Mouse (Mus musculus): ENCODE results near the gene Tln2. TPM values are rescaled to one million over a fixed set of nuclear protein-coding genes. Genes with fewer than 3 reads are reported as not detected.
A peak's percentile ranks its signal among the peaks of the same experiment; 100 is the strongest.

Tln2 gene
- polyA plus RNA-seq, 1 experiment from 2014 or later, result 47.7 TPM

GRCm38 (mm10) chr9:67584871-67585270, 25.4 kb upstream of the Tln2 start:
- Histone ChIP-seq H3K4me1 (no peaks in the 10 kb centered on the region), H3K27ac (replicated peaks) (no peak overlapping the region), H3K9ac (replicated peaks) (no peak overlapping the region), H3K27me3 (replicated peaks) (no peaks in the 10 kb centered on the region), H3K36me3 (no peaks in the 10 kb centered on the region), H3K4me3 (replicated peaks) (no peak overlapping the region), H3K9me3 (replicated peaks) (no peaks in the 10 kb centered on the region), H3K4me2 (no peak overlapping the region)
- 89% methylated on average over 10 of the region's 10 CpGs for WGBS
- no peak for ATAC-seq (ENCODE audit: low FRiP score)

- no peaks in the 10 kb centered on the region for H3K27me3 ChIP-seq (replicated peaks)
- 76% methylated on average over 10 of the region's 10 CpGs for WGBS
- no peak overlapping the region for H3K4me3 ChIP-seq (replicated peaks)
- no peaks in the 10 kb centered on the region for H3K9me3 ChIP-seq (replicated peaks)
- no peaks in the 10 kb centered on the region for H3K36me3 ChIP-seq
- no peak overlapping the region for H3K4me2 ChIP-seq
- no peak overlapping the region for H3K9ac ChIP-seq (replicated peaks)
- ATAC-seq (ENCODE audit: low FRiP score), result no peak
- no peaks in the 10 kb centered on the region for H3K4me1 ChIP-seq
- H3K27ac ChIP-seq (replicated peaks), result no peak overlapping the region
Measured at GRCm38 (mm10) chr9:67581581-67582280, 22.2 kb upstream of the Tln2 start.

- WGBS, result 76% methylated on average over 1 of the region's 1 CpGs
- H3K4me2 ChIP-seq, result no peak overlapping the region
- peaks cover 6% of the 10 kb centered on the region for H3K4me1 ChIP-seq
- H3K27ac ChIP-seq (replicated peaks), result 0 out of 2 replicates have a peak overlapping the region, but pooled peaks have one; percentile 13
- H3K27me3 ChIP-seq (replicated peaks), result no peaks in the 10 kb centered on the region
- H3K4me3 ChIP-seq (replicated peaks), result no peak overlapping the region
- no peak overlapping the region for H3K9ac ChIP-seq (replicated peaks)
- no peaks in the 10 kb centered on the region for H3K9me3 ChIP-seq (replicated peaks)
- ATAC-seq (ENCODE audit: low FRiP score), result no peak
- H3K36me3 ChIP-seq, result no peaks in the 10 kb centered on the region
Measured at GRCm38 (mm10) chr9:67579541-67579940, 20.0 kb upstream of the Tln2 start.

- Histone ChIP-seq H3K4me3 (replicated peaks) (no peak overlapping the region), H3K4me1 (peaks cover 32% of the 10 kb centered on the region), H3K4me2 (no peak overlapping the region), H3K27ac (replicated peaks) (no peak overlapping the region), H3K27me3 (replicated peaks) (no peaks in the 10 kb centered on the region), H3K9me3 (replicated peaks) (no peaks in the 10 kb centered on the region), H3K36me3 (no peaks in the 10 kb centered on the region), H3K9ac (replicated peaks) (no peak overlapping the region)
- no peak for ATAC-seq (ENCODE audit: low FRiP score)
- 73% methylated on average over 7 of the region's 7 CpGs for whole genome bisulfite sequencing
Measured at GRCm38 (mm10) chr9:67574721-67575248, 15.3 kb upstream of the Tln2 start.

GRCm38 (mm10) chr9:67573683-67573979, 14.1 kb upstream of the Tln2 start:
- WGBS, result 31% methylated on average over 3 of the region's 3 CpGs
- no peaks in the 10 kb centered on the region for H3K36me3 ChIP-seq
- no peaks in the 10 kb centered on the region for H3K9me3 ChIP-seq (replicated peaks)
- H3K4me2 ChIP-seq, result no peak overlapping the region
- ATAC-seq (ENCODE audit: low FRiP score), result peak; percentile 35; the same call in 1 of the 2 replicates
- H3K4me1 ChIP-seq, result peaks cover 32% of the 10 kb centered on the region
- H3K9ac ChIP-seq (replicated peaks), result no peak overlapping the region
- peak overlapping the region; percentile 62 for H3K27ac ChIP-seq (replicated peaks)
- H3K27me3 ChIP-seq (replicated peaks), result no peaks in the 10 kb centered on the region
- H3K4me3 ChIP-seq (replicated peaks), result no peak overlapping the region

- Histone ChIP-seq H3K4me3 (replicated peaks) (no peak overlapping the region), H3K4me1 (peaks cover 32% of the 10 kb centered on the region), H3K36me3 (no peaks in the 10 kb centered on the region), H3K9me3 (replicated peaks) (no peaks in the 10 kb centered on the region), H3K9ac (replicated peaks) (no peak overlapping the region), H3K4me2 (peak overlapping the region; percentile 19; the same call in 1 of the 2 replicates), H3K27me3 (replicated peaks) (no peaks in the 10 kb centered on the region), H3K27ac (replicated peaks) (peak overlapping the region; percentile 62)
- 24% methylated on average over 10 of the region's 10 CpGs for WGBS
- peak; percentile 38; the same call in 1 of the 2 replicates for ATAC-seq (ENCODE audit: low FRiP score)
Measured at GRCm38 (mm10) chr9:67572790-67573682, 13.5 kb upstream of the Tln2 start.

- 74% methylated on average over 6 of the region's 6 CpGs for WGBS
- no peak for ATAC-seq (ENCODE audit: low FRiP score)
Measured at GRCm38 (mm10) chr9:67565801-67566258, 6.3 kb upstream of the Tln2 start.

GRCm38 (mm10) chr9:67549811-67550501, 9.5 kb downstream of the Tln2 start:
- Histone ChIP-seq H3K27ac (replicated peaks) (peak overlapping the region; percentile 66), H3K4me1 (peaks cover 12% of the 10 kb centered on the region), H3K36me3 (no peaks in the 10 kb centered on the region), H3K4me3 (replicated peaks) (no peak overlapping the region), H3K4me2 (no peak overlapping the region), H3K9me3 (replicated peaks) (no peaks in the 10 kb centered on the region), H3K27me3 (replicated peaks) (no peaks in the 10 kb centered on the region), H3K9ac (replicated peaks) (no peak overlapping the region)
- 74% methylated on average over 8 of the region's 8 CpGs for WGBS
- no peak; the same call in 1 of the 2 replicates for ATAC-seq (ENCODE audit: low FRiP score)

More at GRCm38 (mm10) chr9:67565801-67566258, 6.3 kb upstream of the Tln2 start:
- H3K9ac ChIP-seq (replicated peaks), result no peak overlapping the region
- H3K27me3 ChIP-seq (replicated peaks), result no peaks in the 10 kb centered on the region
- no peak overlapping the region for H3K4me3 ChIP-seq (replicated peaks)
- no peaks in the 10 kb centered on the region for H3K9me3 ChIP-seq (replicated peaks)
- H3K27ac ChIP-seq (replicated peaks), result no peak overlapping the region
- H3K4me2 ChIP-seq, result no peak overlapping the region
- peaks cover 6% of the 10 kb centered on the region; the same call in 1 of the 2 replicates for H3K4me1 ChIP-seq
- no peaks in the 10 kb centered on the region for H3K36me3 ChIP-seq

GRCm38 (mm10) chr9:67549332-67549731, 10.2 kb downstream of the Tln2 start:
- H3K4me3 ChIP-seq (replicated peaks), result no peak overlapping the region
- 20% methylated on average over 4 of the region's 4 CpGs for WGBS
- peak overlapping the region; percentile 66 for H3K27ac ChIP-seq (replicated peaks)
- H3K27me3 ChIP-seq (replicated peaks), result no peaks in the 10 kb centered on the region
- no peak for ATAC-seq (ENCODE audit: low FRiP score)
- H3K9ac ChIP-seq (replicated peaks), result no peak overlapping the region
- H3K36me3 ChIP-seq, result no peaks in the 10 kb centered on the region
- H3K9me3 ChIP-seq (replicated peaks), result no peaks in the 10 kb centered on the region
- no peak overlapping the region for H3K4me2 ChIP-seq
- peaks cover 12% of the 10 kb centered on the region for H3K4me1 ChIP-seq

- Histone ChIP-seq H3K9me3 (replicated peaks) (no peaks in the 10 kb centered on the region), H3K4me1 (peaks cover 17% of the 10 kb centered on the region), H3K9ac (replicated peaks) (no peak overlapping the region), H3K27me3 (replicated peaks) (no peaks in the 10 kb centered on the region), H3K36me3 (no peaks in the 10 kb centered on the region), H3K4me3 (replicated peaks) (no peak overlapping the region), H3K27ac (replicated peaks) (no peak overlapping the region), H3K4me2 (no peak overlapping the region)
- 83% methylated on average over 5 of the region's 5 CpGs for WGBS
- no peak for ATAC-seq (ENCODE audit: low FRiP score)
Measured at GRCm38 (mm10) chr9:67546650-67547049, 12.9 kb downstream of the Tln2 start.

- Histone ChIP-seq H3K4me3 (replicated peaks) (no peak overlapping the region), H3K27ac (replicated peaks) (no peak overlapping the region), H3K27me3 (replicated peaks) (no peaks in the 10 kb centered on the region), H3K4me2 (no peak overlapping the region), H3K4me1 (peaks cover 24% of the 10 kb centered on the region), H3K36me3 (no peaks in the 10 kb centered on the region), H3K9ac (replicated peaks) (no peak overlapping the region), H3K9me3 (replicated peaks) (no peaks in the 10 kb centered on the region)
- ATAC-seq (ENCODE audit: low FRiP score), result no peak
- 93% methylated on average over 3 of the region's 3 CpGs for WGBS
Measured at GRCm38 (mm10) chr9:67545794-67546193, 13.7 kb downstream of the Tln2 start.

All from neural tube, embryonic 15.5 days (tissue).